Mouse (Mus musculus): Measurements from ENCODE around the gene Usp7. TPM values are rescaled to one million over a fixed set of nuclear protein-coding genes. Genes with fewer than 3 reads are reported as not detected.

The Usp7 gene
- polyA plus RNA-seq, 1 experiment from 2014 or later, result 44.7 TPM

DNA sequence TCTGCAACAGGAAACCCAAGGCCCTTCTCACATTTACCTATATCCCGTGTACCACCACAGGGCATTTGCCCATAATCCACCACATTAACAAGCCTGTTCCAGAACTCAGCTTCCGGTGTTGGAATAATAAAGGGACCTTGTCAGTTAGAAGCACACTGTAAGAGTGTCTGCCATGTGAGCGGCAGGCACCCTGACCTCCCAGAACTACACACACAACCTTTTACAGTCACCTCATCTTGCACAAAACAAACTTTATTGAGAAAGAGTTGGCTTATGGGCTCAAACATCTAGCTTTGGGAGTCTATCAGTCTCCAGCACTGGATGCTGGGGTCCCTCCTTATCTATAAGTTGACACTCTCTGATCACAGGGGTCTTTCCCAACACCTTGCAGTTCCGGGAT, 133.8 kb downstream of the Usp7 start:
- peaks cover 87% of the 10 kb centered on the region for H3K36me3 ChIP-seq (replicated peaks; ENCODE audit: control insufficient read depth, insufficient read depth)
- WGBS, result 87% methylated on average over 4 of the region's 4 CpGs

DNA sequence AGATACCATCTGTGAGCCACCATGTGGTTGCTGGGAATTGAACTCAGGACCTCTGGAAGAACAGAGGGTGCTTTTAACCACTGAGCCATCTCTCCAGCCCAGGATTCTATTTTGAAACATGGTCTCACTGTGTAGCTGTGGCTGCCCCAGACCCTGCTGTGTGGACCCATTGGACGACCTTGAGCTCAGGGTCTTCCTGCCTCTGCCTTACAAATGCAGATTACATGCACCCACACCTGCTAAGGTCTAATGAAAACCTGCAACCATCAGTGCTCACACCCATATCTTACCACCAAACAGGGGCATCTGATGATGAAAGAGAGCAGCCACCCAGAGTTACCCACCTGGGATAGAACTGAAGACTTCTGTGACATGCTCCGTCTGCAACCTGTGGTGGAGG, 135.9 kb downstream of the Usp7 start:
- no peak overlapping the region for H3K27ac ChIP-seq
- DNase-seq (ENCODE audit: low spot score), result no peak
- ATAC-seq (ENCODE audit: low FRiP score), result no peak
- H3K4me2 ChIP-seq (replicated peaks), result no peak overlapping the region
- no peaks in the 10 kb centered on the region for H3K9me3 ChIP-seq (ENCODE audit: control insufficient read depth, low read length)
- H3K9ac ChIP-seq, result no peak overlapping the region
- H3K36me3 ChIP-seq (replicated peaks; ENCODE audit: control insufficient read depth, insufficient read depth), result peaks cover 86% of the 10 kb centered on the region
- 89% methylated on average over 2 of the region's 2 CpGs for WGBS
- no peak overlapping the region for H3K4me3 ChIP-seq (replicated peaks; ENCODE audit: low read length)
- H3K27me3 ChIP-seq (ENCODE audit: control insufficient read depth, insufficient read depth, low read length), result no peaks in the 10 kb centered on the region
- no peaks in the 10 kb centered on the region for H3K4me1 ChIP-seq (replicated peaks; ENCODE audit: control insufficient read depth, insufficient read depth, low read length)

More for the DNA sequence above, 133.8 kb downstream of the Usp7 start:
- no peaks in the 10 kb centered on the region for H3K4me1 ChIP-seq (replicated peaks; ENCODE audit: control insufficient read depth, insufficient read depth, low read length)
- no peaks in the 10 kb centered on the region for H3K9me3 ChIP-seq (ENCODE audit: control insufficient read depth, low read length)
- ATAC-seq (ENCODE audit: low FRiP score) (no peak), DNase-seq (ENCODE audit: low spot score) (no peak)
- H3K9ac ChIP-seq, result no peak overlapping the region
- H3K27ac ChIP-seq, result no peak overlapping the region
- H3K4me2 ChIP-seq (replicated peaks), result no peak overlapping the region
- no peak overlapping the region for H3K4me3 ChIP-seq (replicated peaks; ENCODE audit: low read length)
- H3K27me3 ChIP-seq (ENCODE audit: control insufficient read depth, insufficient read depth, low read length), result no peaks in the 10 kb centered on the region

GRCm38 (mm10) chr16:8655599-8655998, 136.5 kb downstream of the Usp7 start:
- no peaks in the 10 kb centered on the region for H3K9me3 ChIP-seq (ENCODE audit: control insufficient read depth, low read length)
- H3K27ac ChIP-seq, result no peak overlapping the region
- 82% methylated on average over 9 of the region's 9 CpGs for WGBS
- H3K36me3 ChIP-seq (replicated peaks; ENCODE audit: control insufficient read depth, insufficient read depth), result peaks cover 86% of the 10 kb centered on the region
- H3K27me3 ChIP-seq (ENCODE audit: control insufficient read depth, insufficient read depth, low read length), result no peaks in the 10 kb centered on the region
- ATAC-seq (ENCODE audit: low FRiP score) (no peak), DNase-seq (ENCODE audit: low spot score) (no peak)
- no peak overlapping the region for H3K4me3 ChIP-seq (replicated peaks; ENCODE audit: low read length)
- H3K4me2 ChIP-seq (replicated peaks), result no peak overlapping the region
- H3K4me1 ChIP-seq (replicated peaks; ENCODE audit: control insufficient read depth, insufficient read depth, low read length), result no peaks in the 10 kb centered on the region
- no peak overlapping the region for H3K9ac ChIP-seq

- no peaks in the 10 kb centered on the region for H3K9me3 ChIP-seq (ENCODE audit: control insufficient read depth, low read length)
- DNase-seq (ENCODE audit: low spot score) (no peak), ATAC-seq (ENCODE audit: low FRiP score) (no peak)
- H3K4me3 ChIP-seq (replicated peaks; ENCODE audit: low read length), result no peak overlapping the region
- H3K27me3 ChIP-seq (ENCODE audit: control insufficient read depth, insufficient read depth, low read length), result no peaks in the 10 kb centered on the region
- no peak overlapping the region for H3K27ac ChIP-seq
- peaks cover 86% of the 10 kb centered on the region for H3K36me3 ChIP-seq (replicated peaks; ENCODE audit: control insufficient read depth, insufficient read depth)
- no peak overlapping the region for H3K9ac ChIP-seq
- 87% methylated on average over 6 of the region's 6 CpGs for WGBS
- H3K4me2 ChIP-seq (replicated peaks), result no peak overlapping the region
- no peaks in the 10 kb centered on the region for H3K4me1 ChIP-seq (replicated peaks; ENCODE audit: control insufficient read depth, insufficient read depth, low read length)
Observed at GRCm38 (mm10) chr16:8655108-8655507, 137.0 kb downstream of the Usp7 start.

GRCm38 (mm10) chr16:8650007-8650406, 142.1 kb downstream of the Usp7 start:
- Histone ChIP-seq H3K4me2 (replicated peaks) (no peak overlapping the region), H3K9ac (no peak overlapping the region), H3K4me1 (replicated peaks; ENCODE audit: control insufficient read depth, insufficient read depth, low read length) (no peaks in the 10 kb centered on the region), H3K9me3 (ENCODE audit: control insufficient read depth, low read length) (no peaks in the 10 kb centered on the region), H3K4me3 (replicated peaks; ENCODE audit: low read length) (no peak overlapping the region), H3K27ac (no peak overlapping the region), H3K27me3 (ENCODE audit: control insufficient read depth, insufficient read depth, low read length) (no peaks in the 10 kb centered on the region), H3K36me3 (replicated peaks; ENCODE audit: control insufficient read depth, insufficient read depth) (peaks cover 86% of the 10 kb centered on the region)
- DNase-seq (ENCODE audit: low spot score), result no peak
- no peak for ATAC-seq (ENCODE audit: low FRiP score)
- 96% methylated on average over 3 of the region's 3 CpGs for WGBS

- Histone ChIP-seq H3K9ac (no peak overlapping the region), H3K4me2 (replicated peaks) (no peak overlapping the region), H3K27me3 (ENCODE audit: control insufficient read depth, insufficient read depth, low read length) (no peaks in the 10 kb centered on the region), H3K36me3 (replicated peaks; ENCODE audit: control insufficient read depth, insufficient read depth) (peaks cover 78% of the 10 kb centered on the region), H3K9me3 (ENCODE audit: control insufficient read depth, low read length) (no peaks in the 10 kb centered on the region), H3K4me1 (replicated peaks; ENCODE audit: control insufficient read depth, insufficient read depth, low read length) (no peaks in the 10 kb centered on the region), H3K27ac (no peak overlapping the region), H3K4me3 (replicated peaks; ENCODE audit: low read length) (no peak overlapping the region)
- no peak for ATAC-seq (ENCODE audit: low FRiP score)
- DNase-seq (ENCODE audit: low spot score), result no peak
- WGBS, result 83% methylated on average over 6 of the region's 6 CpGs
Observed at GRCm38 (mm10) chr16:8645546-8645945, 146.6 kb downstream of the Usp7 start.

DNA sequence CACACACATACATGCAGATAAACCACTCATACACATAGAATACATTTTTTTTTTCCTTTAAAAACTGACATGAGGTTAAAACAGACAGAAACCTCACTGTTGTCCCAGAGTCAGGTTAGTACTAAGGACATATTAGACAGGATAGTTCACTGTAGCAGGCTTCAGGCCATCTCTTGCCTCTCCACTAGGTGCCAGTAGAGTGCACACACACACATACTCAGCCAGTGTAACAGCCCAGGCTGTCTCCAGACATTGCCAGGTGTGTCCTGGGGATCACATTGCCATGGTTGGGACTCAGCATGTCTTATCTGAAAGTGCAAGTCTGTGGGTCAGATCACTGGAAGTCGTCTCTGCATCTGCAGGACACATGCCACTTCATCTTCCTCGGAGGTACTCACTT, 148.3 kb downstream of the Usp7 start:
- 75% methylated on average over 2 of the region's 2 CpGs for WGBS
- Histone ChIP-seq H3K4me3 (replicated peaks; ENCODE audit: low read length) (no peak overlapping the region), H3K9me3 (ENCODE audit: control insufficient read depth, low read length) (no peaks in the 10 kb centered on the region), H3K4me1 (replicated peaks; ENCODE audit: control insufficient read depth, insufficient read depth, low read length) (0 out of 2 replicates have a peak, but pooled peaks cover under 1% of the 10 kb centered on the region), H3K27me3 (ENCODE audit: control insufficient read depth, insufficient read depth, low read length) (no peaks in the 10 kb centered on the region), H3K9ac (no peak overlapping the region), H3K4me2 (replicated peaks) (no peak overlapping the region), H3K27ac (no peak overlapping the region), H3K36me3 (replicated peaks; ENCODE audit: control insufficient read depth, insufficient read depth) (peaks cover 64% of the 10 kb centered on the region)
- ATAC-seq (ENCODE audit: low FRiP score) (no peak), DNase-seq (ENCODE audit: low spot score) (peak; percentile 52)

Other genes starting within 250 kb of the Usp7 start
- 31.7 and 37.0 TPM in 2 replicates for gene Pmm2, start 154.6 kb downstream of the Usp7 start, polyA plus RNA-seq (2014; fragmentation: Nextera tagmentation; extraction: Ambion mirVana)
- gene Tmem186, start 154.6 kb downstream of the Usp7 start, polyA plus RNA-seq (2014; fragmentation: Nextera tagmentation; extraction: Ambion mirVana), result 15.1 and 15.3 TPM in 2 replicates
- gene Carhsp1, start 120.2 kb downstream of the Usp7 start, polyA plus RNA-seq (2014; fragmentation: Nextera tagmentation; extraction: Ambion mirVana), result 57.0 and 58.8 TPM in 2 replicates
- 0.35 TPM in 1 of 2 replicates, not detected in the other for gene Gm5767, start 111.5 kb downstream of the Usp7 start, polyA plus RNA-seq (2014; fragmentation: Nextera tagmentation; extraction: Ambion mirVana)
- gene 1810013L24Rik, start 37.8 kb upstream of the Usp7 start, polyA plus RNA-seq (2014; fragmentation: Nextera tagmentation; extraction: Ambion mirVana), result 23.5 and 25.6 TPM in 2 replicates

All from hindbrain, embryonic 14.5 days (tissue).